Mouse (Mus musculus): ENCODE measurements around the gene Fbln2. TPM values are rescaled to one million over a fixed set of nuclear protein-coding genes. Genes with fewer than 3 reads are reported as not detected.
A peak's percentile ranks its signal among the peaks of the same experiment; 100 is the strongest.

Gene Fbln2
- polyA plus RNA-seq, 1 experiment from 2014 or later, result 22.9 TPM

- no peak for TF ChIP-seq CTCF (IDR thresholded peaks at IDR 0.05; ENCODE audit: low read depth)
- Histone ChIP-seq H3K36me3 (ENCODE audit: insufficient read depth) (no peaks in the 10 kb centered on the region), H3K27me3 (ENCODE audit: insufficient read depth, low read length) (no peaks in the 10 kb centered on the region), H3K4me2 (no peak overlapping the region), H3K4me1 (ENCODE audit: insufficient read depth) (no peaks in the 10 kb centered on the region), H3K27ac (ENCODE audit: low read depth) (no peak overlapping the region), H3K9me3 (ENCODE audit: low read depth, low read length) (no peaks in the 10 kb centered on the region), H3K4me3 (ENCODE audit: low read depth, low read length) (no peak overlapping the region), H3K9ac (no peak overlapping the region)
- no peak for DNase-seq
- ATAC-seq (ENCODE audit: insufficient read depth), result no peak
- whole genome bisulfite sequencing, result 93% methylated on average over 1 of the region's 1 CpGs
Measured at GRCm38 (mm10) chr6:91247343-91247742, 35.1 kb downstream of the Fbln2 start.

- WGBS, result 63% methylated on average over 4 of the region's 4 CpGs
- H3K9ac ChIP-seq, result no peak overlapping the region
- H3K27me3 ChIP-seq (ENCODE audit: insufficient read depth, low read length), result no peaks in the 10 kb centered on the region
- ATAC-seq (ENCODE audit: insufficient read depth) (no peak), DNase-seq (peak; percentile 14)
- H3K9me3 ChIP-seq (ENCODE audit: low read depth, low read length), result no peaks in the 10 kb centered on the region
- no peak overlapping the region for H3K4me2 ChIP-seq
- H3K27ac ChIP-seq (ENCODE audit: low read depth), result no peak overlapping the region
- no peaks in the 10 kb centered on the region for H3K4me1 ChIP-seq (ENCODE audit: insufficient read depth)
- no peak for TF ChIP-seq CTCF (IDR thresholded peaks at IDR 0.05; ENCODE audit: low read depth)
- no peak overlapping the region for H3K4me3 ChIP-seq (ENCODE audit: low read depth, low read length)
- H3K36me3 ChIP-seq (ENCODE audit: insufficient read depth), result no peaks in the 10 kb centered on the region
Measured at GRCm38 (mm10) chr6:91248627-91249026, 36.4 kb downstream of the Fbln2 start.

- H3K4me2 ChIP-seq, result no peak overlapping the region
Measured at GRCm38 (mm10) chr6:91249797-91250196, 37.5 kb downstream of the Fbln2 start.

DNA sequence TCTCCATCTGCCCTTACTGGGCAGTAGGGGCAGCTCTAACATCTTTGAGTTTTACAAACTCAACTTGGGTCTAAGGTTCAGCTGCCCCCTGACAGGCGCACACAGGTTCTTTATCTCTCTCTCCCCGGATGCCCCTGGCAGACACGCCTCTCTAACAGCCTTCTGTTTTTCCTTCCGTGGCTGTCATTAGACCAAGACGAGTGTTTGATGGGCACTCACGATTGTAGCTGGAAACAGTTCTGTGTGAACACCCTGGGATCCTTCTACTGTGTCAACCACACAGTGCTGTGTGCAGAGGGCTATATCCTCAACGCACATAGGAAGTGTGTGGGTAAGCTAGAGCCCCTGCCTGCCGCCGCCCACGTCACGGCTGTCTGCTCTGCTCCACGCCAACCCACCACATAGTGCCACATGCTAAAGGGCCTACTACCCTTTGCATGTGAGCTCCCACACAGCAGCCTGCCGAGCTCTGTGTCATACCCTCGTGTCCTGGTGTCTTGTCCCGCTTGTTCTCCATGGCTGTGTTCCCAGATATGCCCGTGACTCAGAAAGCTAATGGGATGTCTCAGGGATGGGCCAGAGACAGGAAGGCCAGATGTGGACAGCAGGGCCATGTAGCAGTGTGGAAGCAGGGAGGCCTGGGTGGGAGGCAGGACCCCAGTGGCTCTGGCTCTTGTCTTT is 47.3 kb downstream of the Fbln2 start:
- Histone ChIP-seq H3K9me3 (ENCODE audit: low read depth, low read length) (no peaks in the 10 kb centered on the region), H3K4me1 (ENCODE audit: insufficient read depth) (no peaks in the 10 kb centered on the region), H3K4me2 (no peak overlapping the region), H3K4me3 (ENCODE audit: low read depth, low read length) (no peak overlapping the region), H3K9ac (no peak overlapping the region), H3K27me3 (ENCODE audit: insufficient read depth, low read length) (no peaks in the 10 kb centered on the region), H3K36me3 (ENCODE audit: insufficient read depth) (no peaks in the 10 kb centered on the region), H3K27ac (ENCODE audit: low read depth) (no peak overlapping the region)
- no peak for TF ChIP-seq CTCF (IDR thresholded peaks at IDR 0.05; ENCODE audit: low read depth)
- WGBS, result 64% methylated on average over 16 of the region's 16 CpGs
- DNase-seq (no peak), ATAC-seq (ENCODE audit: insufficient read depth) (no peak)

More at GRCm38 (mm10) chr6:91249797-91250196, 37.5 kb downstream of the Fbln2 start:
- Histone ChIP-seq H3K4me1 (ENCODE audit: insufficient read depth) (no peaks in the 10 kb centered on the region), H3K9me3 (ENCODE audit: low read depth, low read length) (no peaks in the 10 kb centered on the region), H3K27ac (ENCODE audit: low read depth) (no peak overlapping the region), H3K9ac (no peak overlapping the region), H3K4me3 (ENCODE audit: low read depth, low read length) (no peak overlapping the region), H3K36me3 (ENCODE audit: insufficient read depth) (no peaks in the 10 kb centered on the region), H3K27me3 (ENCODE audit: insufficient read depth, low read length) (no peaks in the 10 kb centered on the region)
- 82% methylated on average over 1 of the region's 1 CpGs for WGBS
- no peak for DNase-seq
- no peak for ATAC-seq (ENCODE audit: insufficient read depth)
- 0 out of 2 replicates have a peak, but pooled peaks have one; percentile 24 for TF ChIP-seq CTCF (IDR thresholded peaks at IDR 0.05; ENCODE audit: low read depth)

DNA sequence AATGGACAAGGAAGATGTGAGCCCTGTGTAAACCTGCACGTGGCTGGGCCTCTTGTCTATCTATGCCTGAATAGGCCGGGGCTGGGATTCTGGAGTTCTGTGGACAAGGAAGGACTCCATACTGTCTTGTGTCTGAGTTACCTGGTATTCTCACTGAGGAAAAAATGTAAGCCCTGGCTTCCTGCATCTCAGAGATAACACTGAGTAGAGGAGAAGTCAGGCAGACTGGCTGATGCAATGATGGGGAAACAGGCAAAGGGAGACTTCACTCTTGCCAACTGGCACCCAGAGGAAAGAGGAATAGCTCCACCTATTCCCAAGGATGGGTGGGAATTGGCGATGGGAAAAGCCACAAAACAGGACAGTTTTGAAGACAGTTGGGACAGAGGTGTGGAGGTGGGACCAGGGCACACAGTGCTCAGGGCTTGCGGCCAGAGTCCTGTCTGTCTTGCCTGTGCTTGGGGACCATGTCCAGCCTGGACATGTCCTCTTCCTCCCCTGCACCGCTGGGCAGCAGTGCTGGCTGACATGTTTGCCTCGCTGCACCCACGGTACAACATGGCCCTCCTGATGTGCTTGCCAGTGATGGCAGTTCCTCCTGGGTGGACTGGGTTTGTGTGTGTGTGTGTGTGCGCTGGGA is 48.2 kb downstream of the Fbln2 start:
- Histone ChIP-seq H3K27ac (ENCODE audit: low read depth) (no peak overlapping the region), H3K9ac (no peak overlapping the region), H3K4me2 (no peak overlapping the region), H3K4me3 (ENCODE audit: low read depth, low read length) (no peak overlapping the region), H3K36me3 (ENCODE audit: insufficient read depth) (no peaks in the 10 kb centered on the region), H3K9me3 (ENCODE audit: low read depth, low read length) (no peaks in the 10 kb centered on the region), H3K27me3 (ENCODE audit: insufficient read depth, low read length) (no peaks in the 10 kb centered on the region), H3K4me1 (ENCODE audit: insufficient read depth) (no peaks in the 10 kb centered on the region)
- no peak for TF ChIP-seq CTCF (IDR thresholded peaks at IDR 0.05; ENCODE audit: low read depth)
- ATAC-seq (ENCODE audit: insufficient read depth) (no peak), DNase-seq (no peak)
- 73% methylated on average over 8 of the region's 8 CpGs for WGBS

GRCm38 (mm10) chr6:91260987-91261367 is 48.7 kb downstream of the Fbln2 start:
- H3K9ac ChIP-seq, result no peak overlapping the region
- WGBS, result 38% methylated on average over 3 of the region's 3 CpGs

GRCm38 (mm10) chr6:91265616-91266015 is 53.4 kb downstream of the Fbln2 start:
- Histone ChIP-seq H3K4me2 (no peak overlapping the region), H3K27me3 (ENCODE audit: insufficient read depth, low read length) (no peaks in the 10 kb centered on the region), H3K4me1 (ENCODE audit: insufficient read depth) (no peaks in the 10 kb centered on the region), H3K4me3 (ENCODE audit: low read depth, low read length) (no peak overlapping the region), H3K27ac (ENCODE audit: low read depth) (no peak overlapping the region), H3K9me3 (ENCODE audit: low read depth, low read length) (no peaks in the 10 kb centered on the region), H3K36me3 (ENCODE audit: insufficient read depth) (no peaks in the 10 kb centered on the region), H3K9ac (no peak overlapping the region)
- 67% methylated on average over 12 of the region's 12 CpGs for WGBS
- no peak for TF ChIP-seq CTCF (IDR thresholded peaks at IDR 0.05; ENCODE audit: low read depth)
- DNase-seq (no peak), ATAC-seq (ENCODE audit: insufficient read depth) (no peak)

More at GRCm38 (mm10) chr6:91260987-91261367, 48.7 kb downstream of the Fbln2 start:
- Histone ChIP-seq H3K4me1 (ENCODE audit: insufficient read depth) (no peaks in the 10 kb centered on the region), H3K36me3 (ENCODE audit: insufficient read depth) (no peaks in the 10 kb centered on the region), H3K27ac (ENCODE audit: low read depth) (no peak overlapping the region), H3K4me3 (ENCODE audit: low read depth, low read length) (no peak overlapping the region), H3K9me3 (ENCODE audit: low read depth, low read length) (no peaks in the 10 kb centered on the region), H3K4me2 (no peak overlapping the region), H3K27me3 (ENCODE audit: insufficient read depth, low read length) (no peaks in the 10 kb centered on the region)
- ATAC-seq (ENCODE audit: insufficient read depth) (no peak), DNase-seq (no peak)
- no peak for TF ChIP-seq CTCF (IDR thresholded peaks at IDR 0.05; ENCODE audit: low read depth)

Data from lung, embryonic 14.5 days (tissue).